Mouse (Mus musculus) olfactory bulb, adult 2 months (tissue): Measurements from ENCODE around the gene Lpin2.

Experiments
- CTCF ChIP-seq: fragments of 200-500 bp; IDR thresholded peaks from 2 replicates; pipeline ENCODE4 v1.5.1; 2012; ENCODE audit warnings: low read depth, mild to moderate bottlenecking, low read length, moderate library complexity; ENCODE audit not compliant: insufficient read depth
- POLR2A ChIP-seq: fragments of 200-500 bp; IDR thresholded peaks from 2 replicates; pipeline ENCODE4 v1.6.1; 2012; ENCODE audit warnings: mild to moderate bottlenecking, low read depth, low read length, moderate library complexity; ENCODE audit not compliant: insufficient read depth

DNA sequence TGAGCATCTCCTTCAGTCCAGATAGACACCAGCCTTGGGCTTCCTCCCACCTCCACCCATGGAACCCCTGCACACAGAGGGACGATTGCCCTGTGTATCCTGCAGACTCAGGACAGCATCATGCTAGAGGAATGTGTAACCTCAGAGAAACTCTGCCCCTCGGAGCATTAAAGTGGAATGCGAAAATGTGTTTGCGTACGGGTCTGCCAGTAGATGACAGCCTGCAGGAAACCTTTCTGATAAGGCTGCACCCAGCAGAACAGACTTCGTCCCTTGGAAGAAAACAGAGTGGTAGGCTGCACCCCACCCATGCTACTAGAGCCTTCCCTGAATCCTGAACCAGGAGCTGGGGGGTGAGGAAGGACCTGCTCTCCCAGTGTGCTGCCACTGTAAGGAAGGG, 102.5 kb downstream of the Lpin2 start:
- TF ChIP-seq CTCF: no peak
- TF ChIP-seq POLR2A: no peak
